Mouse (Mus musculus) E14TG2a.4 (cell line): Measurements from ENCODE around the gene Ets1.

ENCODE experiments used
- H3K27me3 ChIP-seq: 2 replicates; pipeline ENCODE4 v1.6.1; 2014; ENCODE audit warnings: low read length, control low read depth; ENCODE audit not compliant: insufficient read depth
- H3K36me3 ChIP-seq: 2 replicates; pipeline ENCODE4 v1.6.1; 2014; ENCODE audit warnings: low read length, control low read depth; ENCODE audit not compliant: insufficient read depth
- H3K4me1 ChIP-seq: replicated peaks from 2 replicates; pipeline ENCODE4 v1.6.1; 2014; ENCODE audit warnings: low read depth, low read length, control low read depth
- H3K4me3 ChIP-seq: replicated peaks from 2 replicates; pipeline ENCODE4 v1.5.1; 2014; ENCODE audit warnings: mild to moderate bottlenecking, low read length
- H3K9me3 ChIP-seq: 2 replicates; pipeline ENCODE4 v1.6.1; 2014; ENCODE audit warnings: low read length, control low read depth
- CTCF ChIP-seq: conservative IDR thresholded peaks from 2 replicates; pipeline ENCODE4 v1.5.1; 2014; ENCODE audit warnings: low read length
- NANOG ChIP-seq: IDR thresholded peaks from 2 replicates; pipeline ENCODE4 v1.6.1; 2014; ENCODE audit warnings: borderline replicate concordance, low read length, mixed read lengths
- POU5F1 ChIP-seq: IDR thresholded peaks from 2 replicates; pipeline ENCODE4 v1.6.1; 2014; ENCODE audit warnings: low read length, borderline replicate concordance

The Ets1 gene

GRCm38 (mm10) chr9:32730001-32730655 lies 94.1 kb downstream of the Ets1 start:
- no peak overlapping the region for H3K4me3 ChIP-seq
- no peaks in the 10 kb centered on the region for H3K4me1 ChIP-seq
- no peaks in the 10 kb centered on the region for H3K9me3 ChIP-seq
- no peaks in the 10 kb centered on the region for H3K36me3 ChIP-seq
- H3K27me3 ChIP-seq = no peaks in the 10 kb centered on the region
- TF ChIP-seq CTCF (no peak), POU5F1 (no peak), NANOG (no peak)

GRCm38 (mm10) chr9:32730656-32731590 lies 94.9 kb downstream of the Ets1 start:
- Histone ChIP-seq H3K4me3 (no peak overlapping the region), H3K36me3 (no peaks in the 10 kb centered on the region), H3K4me1 (no peaks in the 10 kb centered on the region), H3K27me3 (no peaks in the 10 kb centered on the region), H3K9me3 (no peaks in the 10 kb centered on the region)
- no peak for TF ChIP-seq CTCF
- TF ChIP-seq POU5F1 = no peak
- TF ChIP-seq NANOG = no peak

GRCm38 (mm10) chr9:32731787-32732186 lies 95.8 kb downstream of the Ets1 start:
- TF ChIP-seq CTCF (no peak), NANOG (no peak), POU5F1 (no peak)
- no peaks in the 10 kb centered on the region for H3K27me3 ChIP-seq
- H3K36me3 ChIP-seq = no peaks in the 10 kb centered on the region
- no peaks in the 10 kb centered on the region for H3K9me3 ChIP-seq
- no peak overlapping the region for H3K4me3 ChIP-seq
- H3K4me1 ChIP-seq = no peaks in the 10 kb centered on the region

GRCm38 (mm10) chr9:32735071-32735470 lies 99.0 kb downstream of the Ets1 start:
- no peak overlapping the region for H3K4me3 ChIP-seq
- no peaks in the 10 kb centered on the region for H3K36me3 ChIP-seq
- no peaks in the 10 kb centered on the region for H3K4me1 ChIP-seq
- no peak for TF ChIP-seq POU5F1
- TF ChIP-seq CTCF = no peak
- no peak for TF ChIP-seq NANOG
- H3K27me3 ChIP-seq = peaks cover 3% of the 10 kb centered on the region; the same call in 1 of the 2 replicates
- 0 out of 2 replicates have a peak, but pooled peaks cover 1% of the 10 kb centered on the region for H3K9me3 ChIP-seq

GRCm38 (mm10) chr9:32736051-32736450 lies 100.0 kb downstream of the Ets1 start:
- no peaks in the 10 kb centered on the region for H3K36me3 ChIP-seq
- peaks cover 3% of the 10 kb centered on the region; the same call in 1 of the 2 replicates for H3K27me3 ChIP-seq
- H3K4me1 ChIP-seq = no peaks in the 10 kb centered on the region
- no peak overlapping the region for H3K4me3 ChIP-seq
- TF ChIP-seq CTCF (no peak), POU5F1 (no peak), NANOG (no peak)
- H3K9me3 ChIP-seq = 0 out of 2 replicates have a peak, but pooled peaks cover 6% of the 10 kb centered on the region

- H3K27me3 ChIP-seq = peaks cover 10% of the 10 kb centered on the region; the same call in 1 of the 2 replicates
These were observed 104.0 kb downstream of the Ets1 start for GRCm38 (mm10) chr9:32739988-32740387.

GRCm38 (mm10) chr9:32740751-32741387 lies 104.8 kb downstream of the Ets1 start:
- H3K4me3 ChIP-seq = no peak overlapping the region
- H3K36me3 ChIP-seq = no peaks in the 10 kb centered on the region
- TF ChIP-seq CTCF (no peak), POU5F1 (no peak), NANOG (no peak)
- H3K9me3 ChIP-seq = 0 out of 2 replicates have a peak, but pooled peaks cover 6% of the 10 kb centered on the region
- peaks cover 10% of the 10 kb centered on the region; the same call in 1 of the 2 replicates for H3K27me3 ChIP-seq
- H3K4me1 ChIP-seq = 0 out of 2 replicates have a peak, but pooled peaks cover 4% of the 10 kb centered on the region

More at GRCm38 (mm10) chr9:32739988-32740387, 104.0 kb downstream of the Ets1 start:
- 0 out of 2 replicates have a peak, but pooled peaks cover 6% of the 10 kb centered on the region for H3K9me3 ChIP-seq
- H3K36me3 ChIP-seq = no peaks in the 10 kb centered on the region
- no peak overlapping the region for H3K4me3 ChIP-seq
- no peak for TF ChIP-seq CTCF
- no peak for TF ChIP-seq NANOG
- no peak for TF ChIP-seq POU5F1
- 0 out of 2 replicates have a peak, but pooled peaks cover 4% of the 10 kb centered on the region for H3K4me1 ChIP-seq

GRCm38 (mm10) chr9:32741681-32742080 lies 105.7 kb downstream of the Ets1 start:
- no peak overlapping the region for H3K4me3 ChIP-seq
- H3K9me3 ChIP-seq = 0 out of 2 replicates have a peak, but pooled peaks cover 6% of the 10 kb centered on the region
- H3K4me1 ChIP-seq = 0 out of 2 replicates have a peak, but pooled peaks cover 4% of the 10 kb centered on the region
- H3K36me3 ChIP-seq = no peaks in the 10 kb centered on the region
- peaks cover 10% of the 10 kb centered on the region; the same call in 1 of the 2 replicates for H3K27me3 ChIP-seq
- TF ChIP-seq NANOG (no peak), CTCF (no peak), POU5F1 (no peak)
